Mouse (Mus musculus) hematopoietic stem cell, adult 5-6 weeks (primary cell): Measurements from ENCODE around the gene Rpl26. TPM values are rescaled to one million over a fixed set of nuclear protein-coding genes. Genes with fewer than 3 reads are reported as not detected.

ENCODE experiments used
- ATAC-seq, 2 experiments: fragments of 125-278 bp in 1 of 2; replicated peaks in 1 of 2; 2 replicates each; pipeline ENCODE4 v1.8.0; 2016 to 2017; ENCODE audit warnings: inconsistent platforms in 2 of 2, mild to moderate bottlenecking in 2 of 2, moderate number of reproducible peaks in 2 of 2, low read depth in 1 of 2, moderate TSS enrichment in 1 of 2; ENCODE audit not compliant: low FRiP score in 2 of 2, poor library complexity in 2 of 2, severe bottlenecking in 2 of 2, insufficient read depth in 1 of 2, low TSS enrichment in 1 of 2
- total RNA-seq: library from RNA; stranded (forward); fragments of 172-1452, 232-1000 nt; gene quantifications from 2 replicates; pipeline ENCODE4 v1.2.3, GENCODE M21; 2017

Gene Rpl26
- total RNA-seq, result 6,451 and 7,582 TPM in 2 replicates

GRCm38 (mm10) chr11:68901351-68902046 is at the start of gene Rpl26:
Rpl26 (plus strand) TSS chr11:68901583.
- ATAC-seq, result peak; percentile 87 to 89

- no peak for ATAC-seq
Measured at GRCm38 (mm10) chr11:68851644-68852485, 49.5 kb upstream of the Rpl26 start.

GRCm38 (mm10) chr11:68852486-68852901 is 48.9 kb upstream of the Rpl26 start:
- no peak for ATAC-seq

GRCm38 (mm10) chr11:68852932-68853409 is 48.4 kb upstream of the Rpl26 start:
- peak; percentile 90 to 92 for ATAC-seq

- peak; percentile 66 to 70 for ATAC-seq
Measured at GRCm38 (mm10) chr11:68853611-68854401, 47.6 kb upstream of the Rpl26 start.

GRCm38 (mm10) chr11:68854621-68855020 is 46.8 kb upstream of the Rpl26 start:
- no peak for ATAC-seq

GRCm38 (mm10) chr11:68857329-68857728 is 44.1 kb upstream of the Rpl26 start:
- ATAC-seq, result no peak

GRCm38 (mm10) chr11:68859943-68860593 is 41.3 kb upstream of the Rpl26 start:
- ATAC-seq, result no peak

GRCm38 (mm10) chr11:68862260-68862659 is 39.1 kb upstream of the Rpl26 start:
- ATAC-seq, result no peak

- ATAC-seq, result peak; percentile 73 to 88
Measured at GRCm38 (mm10) chr11:68863631-68864091, 37.7 kb upstream of the Rpl26 start.

GRCm38 (mm10) chr11:68864544-68865189 is 36.7 kb upstream of the Rpl26 start:
- peak; percentile 9 to 40; a peak in 2 of 4 replicates for ATAC-seq

GRCm38 (mm10) chr11:68871277-68871676 is 30.1 kb upstream of the Rpl26 start:
- ATAC-seq, result no peak

GRCm38 (mm10) chr11:68871748-68872147 is 29.6 kb upstream of the Rpl26 start, which contains the start of gene Ndel1:
Ndel1 (minus strand) TSS chr11:68871858.
- ATAC-seq, result peak; percentile 76 to 89; a peak in 3 of 4 replicates

GRCm38 (mm10) chr11:68874841-68875240 is 26.5 kb upstream of the Rpl26 start:
- peak; percentile 59 to 73; a peak in 3 of 4 replicates for ATAC-seq

GRCm38 (mm10) chr11:68878811-68879210 is 22.6 kb upstream of the Rpl26 start:
- ATAC-seq, result no peak

GRCm38 (mm10) chr11:68882107-68882506 is 19.3 kb upstream of the Rpl26 start:
- ATAC-seq, result no peak
